Mouse (Mus musculus) A20 (cell line): ENCODE data around the gene Npnt.

Source experiments
- DNase-seq: peaks from one replicate; pipeline ENCODE4 v3.0.0-alpha.2; 2011; ENCODE audit warnings: low read depth, low spot score

Gene Npnt

GRCm38 (mm10) chr3:132892481-132892880 lies 57.6 kb downstream of the Npnt start:
- DNase-seq: no peak

DNA sequence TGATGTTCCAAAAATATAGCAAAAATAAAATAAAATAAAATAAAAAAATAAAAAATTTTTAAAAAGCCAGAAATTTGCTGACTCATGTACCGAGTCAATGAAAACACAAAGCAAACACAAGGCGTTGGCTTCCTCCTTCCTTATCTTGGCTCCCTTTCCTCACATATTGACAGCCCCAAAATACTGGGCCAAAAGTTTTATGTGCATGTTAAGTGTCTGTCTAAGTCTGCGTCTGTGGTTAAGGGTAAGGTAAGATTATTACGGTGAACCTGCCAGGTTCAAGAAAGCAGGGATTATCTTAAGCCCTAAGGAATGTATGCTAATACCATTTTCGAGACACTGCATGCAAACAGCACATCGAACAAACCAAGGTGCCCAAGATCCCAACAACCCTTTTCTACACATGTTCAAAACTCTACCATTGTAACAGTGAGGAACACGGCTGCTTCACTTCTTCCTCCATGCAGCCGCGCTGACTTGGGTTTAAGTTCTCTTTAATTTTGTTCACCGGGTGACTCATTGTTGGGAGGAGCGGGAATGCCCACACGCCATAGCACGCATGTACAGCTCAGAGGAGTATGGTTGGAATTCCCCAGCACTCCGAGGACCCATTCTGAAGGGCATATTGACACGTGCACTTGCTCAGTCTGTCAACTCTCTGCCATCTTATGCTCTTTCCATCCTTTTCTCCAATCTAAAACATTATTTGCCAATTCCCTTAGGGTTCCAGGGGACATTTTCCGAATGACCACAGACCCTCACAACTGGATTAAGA lies 62.8 kb downstream of the Npnt start:
- DNase-seq: no peak

DNA sequence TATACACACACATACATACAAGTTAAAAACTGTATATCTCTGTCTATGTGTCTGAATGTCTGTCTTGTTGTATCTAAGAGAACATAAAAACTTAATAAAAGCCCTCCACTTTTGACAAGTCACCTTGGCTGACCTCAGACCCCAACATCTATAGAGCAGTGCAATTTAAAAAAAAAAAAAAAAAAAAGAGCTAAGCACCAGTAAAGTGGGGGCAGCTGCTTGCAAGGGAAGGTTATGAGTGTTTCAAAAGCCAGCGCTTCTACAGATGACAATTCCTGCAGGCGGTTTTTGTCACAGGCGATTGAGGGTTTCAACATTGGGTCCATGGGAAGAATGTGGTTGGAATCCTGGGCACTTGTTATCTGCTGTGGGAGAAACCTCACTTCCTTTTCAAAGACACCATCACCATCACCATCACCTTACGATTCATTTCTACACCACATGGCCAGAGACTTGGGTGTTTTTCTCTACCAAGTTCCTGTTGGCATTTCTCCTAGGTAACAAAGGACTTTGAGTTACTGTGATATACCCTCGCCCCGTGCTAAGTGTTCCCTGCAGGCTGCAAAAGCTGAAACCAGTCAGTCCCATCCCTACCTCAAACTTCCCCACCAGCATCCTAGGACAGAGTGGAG lies 63.6 kb downstream of the Npnt start:
- DNase-seq: no peak

DNA sequence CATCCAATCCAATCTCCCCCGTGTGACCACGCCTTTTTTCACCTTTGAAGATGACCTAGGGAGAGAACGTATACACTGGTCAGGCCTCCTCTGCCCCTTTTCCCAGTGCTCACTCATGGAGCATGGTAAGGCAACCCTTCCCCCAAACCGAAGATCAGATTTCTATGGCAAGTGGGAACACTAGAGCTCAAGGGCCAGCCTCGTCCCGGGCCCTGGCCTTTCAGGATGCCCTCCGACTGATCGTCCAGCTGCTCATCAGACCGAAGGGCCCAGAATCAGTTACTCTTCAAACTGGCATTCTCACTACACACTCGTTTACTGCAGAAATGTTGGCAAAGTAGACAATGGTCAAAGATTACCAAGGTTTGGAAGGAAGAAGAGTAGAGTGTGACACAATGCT lies 65.6 kb downstream of the Npnt start:
- DNase-seq: no peak

DNA sequence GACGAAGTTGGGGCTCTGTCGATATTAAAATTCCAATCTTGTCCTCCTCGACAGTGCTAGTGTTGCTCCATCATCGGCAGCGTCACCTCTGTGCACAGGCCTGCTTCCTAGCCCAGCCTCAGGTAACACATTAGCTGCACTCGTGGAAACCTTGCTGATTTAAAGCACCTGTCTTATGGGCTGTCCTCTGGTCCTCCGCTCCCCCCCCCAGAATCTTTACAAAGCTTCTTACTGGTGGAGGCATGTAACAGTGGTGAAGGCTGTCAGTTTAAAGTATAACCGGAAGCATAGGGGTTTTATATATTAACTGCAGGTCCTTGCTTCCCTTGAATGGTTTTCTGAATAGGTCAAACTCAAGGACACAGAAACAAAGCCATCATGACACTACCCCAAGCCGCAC lies 66.8 kb downstream of the Npnt start:
- no peak for DNase-seq

- DNase-seq: no peak
Observed at GRCm38 (mm10) chr3:132880826-132881225, 69.3 kb downstream of the Npnt start.

DNA sequence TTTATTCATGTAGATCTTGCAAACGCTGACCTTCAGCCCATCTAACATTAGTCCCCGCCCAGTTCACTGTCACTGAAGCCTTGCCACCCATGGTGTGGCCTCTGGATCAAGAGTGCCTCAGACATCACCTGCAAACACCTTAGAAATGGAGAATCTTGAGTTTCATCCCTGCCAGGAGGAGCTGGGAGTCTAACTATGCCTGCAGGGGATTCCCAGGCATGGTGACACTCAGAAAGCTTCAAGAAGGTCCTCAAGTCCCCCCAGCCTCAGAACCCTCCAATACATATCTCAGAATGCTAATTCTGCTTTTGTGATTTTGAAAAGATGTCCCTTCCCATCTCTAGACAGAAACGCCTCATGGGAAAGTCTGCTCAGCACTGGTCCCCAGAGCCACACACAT lies 69.7 kb downstream of the Npnt start:
- no peak for DNase-seq

- DNase-seq: no peak
Observed at GRCm38 (mm10) chr3:132876933-132877676, 73.0 kb downstream of the Npnt start.

- DNase-seq: no peak
Observed at GRCm38 (mm10) chr3:132876011-132876708, 73.9 kb downstream of the Npnt start.

- DNase-seq: no peak
Observed at GRCm38 (mm10) chr3:132873251-132873650, 76.8 kb downstream of the Npnt start.

DNA sequence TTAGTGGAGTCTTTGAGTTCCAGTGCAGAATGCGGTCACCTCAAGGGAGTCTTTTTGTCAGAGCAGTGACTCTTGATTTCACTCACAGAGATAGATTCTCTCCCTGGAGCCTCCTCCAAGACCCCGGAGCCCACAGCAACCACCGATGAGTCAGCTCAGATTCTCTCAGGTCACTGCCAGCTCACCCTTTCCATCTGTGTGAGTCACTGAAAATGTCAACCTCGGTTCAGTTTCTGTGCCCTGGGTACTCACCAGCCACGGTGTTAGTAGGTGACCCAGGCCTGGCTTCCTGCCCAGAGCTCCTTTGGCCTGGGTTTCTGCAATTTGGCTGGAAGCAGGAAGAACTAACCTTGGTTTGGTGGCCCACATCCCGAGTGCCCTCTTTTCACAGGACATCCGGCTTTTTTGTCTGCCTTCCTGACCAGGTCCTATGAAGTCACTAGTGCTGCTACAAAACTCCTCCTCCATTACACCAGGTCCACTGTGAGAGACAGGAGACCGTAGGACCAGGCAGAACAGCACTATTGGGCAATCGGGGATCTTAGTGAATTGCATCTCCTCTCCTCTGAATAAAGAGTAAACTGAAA lies 78.7 kb downstream of the Npnt start:
- DNase-seq: no peak

- DNase-seq: no peak
Observed at GRCm38 (mm10) chr3:132870079-132870478, 80.0 kb downstream of the Npnt start.

- no peak for DNase-seq
Observed at GRCm38 (mm10) chr3:132868838-132869237, 81.3 kb downstream of the Npnt start.

GRCm38 (mm10) chr3:132866984-132867383 lies 83.1 kb downstream of the Npnt start:
- no peak for DNase-seq

DNA sequence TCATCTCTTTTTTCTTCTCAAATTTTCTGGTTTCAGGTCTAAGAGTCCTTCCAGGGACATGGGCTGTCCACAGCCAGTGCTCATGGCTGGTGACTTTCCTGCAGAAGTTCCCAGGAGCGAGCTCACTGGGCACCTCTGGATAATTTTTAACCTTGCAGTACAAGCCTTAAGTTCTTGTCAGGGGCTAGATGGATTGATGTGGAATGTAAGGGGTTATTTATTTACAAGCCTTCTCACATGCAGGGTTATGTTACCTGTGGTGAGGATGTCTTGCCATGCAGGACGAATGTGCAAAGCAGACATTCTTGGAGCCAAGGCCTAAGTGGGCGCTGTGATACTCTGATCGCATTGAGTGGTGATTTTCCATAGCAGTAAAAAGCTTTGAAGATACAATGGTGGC lies 84.5 kb downstream of the Npnt start:
- no peak for DNase-seq

DNA sequence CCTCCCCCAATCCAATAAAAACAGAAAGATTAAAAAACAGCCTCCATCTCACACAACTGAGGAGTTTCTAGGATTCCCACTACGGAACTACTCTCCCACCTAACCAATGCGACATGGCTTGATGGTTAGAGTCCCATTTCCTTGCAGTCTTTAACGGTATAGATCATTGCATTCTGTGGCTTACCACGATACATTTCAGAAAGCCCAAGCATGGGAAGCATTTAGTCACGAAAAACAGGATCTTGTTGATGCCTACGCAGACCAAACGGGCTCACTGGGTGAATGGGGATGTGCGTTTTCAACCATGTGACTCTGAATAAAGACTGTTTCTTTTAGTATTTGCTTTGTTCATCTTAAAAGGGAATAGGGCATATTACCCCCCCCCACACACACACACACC lies 85.1 kb downstream of the Npnt start:
- DNase-seq: no peak

DNA sequence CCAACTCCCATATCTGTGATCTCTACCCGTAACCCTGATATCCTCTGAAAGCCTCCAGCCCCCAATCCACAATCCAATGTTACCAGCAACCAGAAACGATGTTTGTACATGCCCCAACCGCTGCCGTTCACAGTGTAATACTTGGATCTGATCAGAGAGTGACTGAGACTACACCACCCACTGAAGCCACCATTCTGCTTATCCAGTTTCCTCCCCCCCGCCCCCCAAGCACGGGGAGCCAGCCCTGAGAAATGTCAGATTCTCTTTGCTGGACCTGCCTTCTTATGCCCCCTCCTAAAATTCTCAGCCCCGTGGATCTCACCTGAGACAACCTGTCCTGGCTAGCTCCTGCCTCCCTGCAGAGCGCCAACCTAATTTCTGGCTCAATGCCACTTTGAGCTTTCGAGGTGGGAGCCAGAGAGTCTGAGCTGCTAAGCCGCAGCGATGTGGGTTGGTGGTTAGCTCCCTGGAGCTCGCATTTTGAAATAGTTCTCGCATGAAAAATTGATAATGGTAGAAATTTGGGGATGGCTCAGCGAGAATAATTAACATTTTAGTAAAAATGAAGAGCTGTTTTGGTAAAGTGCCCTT lies 85.7 kb downstream of the Npnt start:
- no peak for DNase-seq

GRCm38 (mm10) chr3:132863843-132864242 lies 86.2 kb downstream of the Npnt start:
- no peak for DNase-seq

GRCm38 (mm10) chr3:132860796-132861195 lies 89.3 kb downstream of the Npnt start:
- DNase-seq: no peak

GRCm38 (mm10) chr3:132859573-132859972 lies 90.5 kb downstream of the Npnt start:
- no peak for DNase-seq

DNA sequence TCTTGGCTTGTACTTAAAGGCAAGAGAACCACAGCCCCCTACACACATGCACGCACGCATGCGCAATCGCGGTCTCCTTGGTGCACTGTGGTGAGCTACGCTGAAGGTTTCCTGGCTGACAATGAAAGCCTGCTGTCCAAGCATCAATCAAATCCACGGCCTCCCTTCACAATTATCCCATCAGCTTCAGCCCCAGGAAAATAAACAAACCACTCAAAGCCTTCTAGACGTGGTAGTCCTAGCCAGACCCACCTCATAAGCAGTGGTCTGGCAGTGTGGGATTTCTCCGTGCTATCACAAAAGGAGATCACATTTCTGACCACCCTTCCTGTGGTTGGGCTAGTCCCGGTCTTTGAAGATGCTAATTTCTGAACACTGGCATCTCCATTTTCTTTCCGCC lies 91.2 kb downstream of the Npnt start:
- no peak for DNase-seq
